Mouse (Mus musculus): ENCODE results near the gene Rai1. TPM values are rescaled to one million over a fixed set of nuclear protein-coding genes. Genes with fewer than 3 reads are reported as not detected.
A peak's percentile ranks its signal among the peaks of the same experiment; 100 is the strongest.

The Rai1 gene
- polyA plus RNA-seq, 1 experiment from 2014 or later, result 18.2 TPM

GRCm38 (mm10) chr11:60197998-60198619 is 93.3 kb downstream of the Rai1 start:
- Histone ChIP-seq H3K4me3 (no peak overlapping the region), H3K4me2 (no peak overlapping the region), H3K27me3 (replicated peaks) (no peaks in the 10 kb centered on the region), H3K4me1 (peaks cover 26% of the 10 kb centered on the region), H3K9ac (no peak overlapping the region), H3K36me3 (peaks cover 99% of the 10 kb centered on the region), H3K9me3 (peaks cover 7% of the 10 kb centered on the region; the same call in 1 of the 2 replicates), H3K27ac (replicated peaks) (0 out of 2 replicates have a peak overlapping the region, but pooled peaks have one; percentile 14)
- WGBS, result 77% methylated on average over 24 of the region's 24 CpGs
- ATAC-seq (ENCODE audit: extremely low read depth, insufficient number of reproducible peaks, low FRiP score, low TSS enrichment), result no peak

DNA sequence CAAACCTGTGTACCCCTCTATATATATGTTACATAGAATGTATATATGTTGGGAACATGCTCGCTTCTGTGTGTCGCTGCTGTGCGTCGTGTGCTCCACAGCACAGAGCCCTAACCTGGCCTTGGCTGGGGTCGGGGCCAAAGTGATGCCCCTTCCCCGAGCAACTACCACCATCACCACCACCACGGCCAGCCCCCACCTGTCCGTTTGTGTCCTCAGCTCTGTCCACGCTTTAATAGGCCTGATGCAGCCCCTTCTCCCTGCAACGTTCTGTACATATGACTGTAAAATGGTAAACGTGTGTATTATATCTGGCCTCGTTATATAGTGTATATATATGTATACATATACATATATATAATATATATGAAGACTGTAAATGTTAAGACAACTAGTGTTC is 93.8 kb downstream of the Rai1 start:
- Histone ChIP-seq H3K4me1 (peaks cover 21% of the 10 kb centered on the region), H3K9me3 (peaks cover 7% of the 10 kb centered on the region; the same call in 1 of the 2 replicates), H3K36me3 (peaks cover 99% of the 10 kb centered on the region), H3K27ac (replicated peaks) (no peak overlapping the region), H3K27me3 (replicated peaks) (no peaks in the 10 kb centered on the region), H3K9ac (no peak overlapping the region), H3K4me2 (no peak overlapping the region), H3K4me3 (no peak overlapping the region)
- no peak for ATAC-seq (ENCODE audit: extremely low read depth, insufficient number of reproducible peaks, low FRiP score, low TSS enrichment)
- 86% methylated on average over 12 of the region's 12 CpGs for WGBS

GRCm38 (mm10) chr11:60199702-60200184 is 94.9 kb downstream of the Rai1 start:
- Histone ChIP-seq H3K9ac (peak overlapping the region; percentile 55), H3K27ac (replicated peaks) (peak overlapping the region; percentile 36; the same call in 1 of the 2 replicates), H3K27me3 (replicated peaks) (no peaks in the 10 kb centered on the region), H3K36me3 (peaks cover 99% of the 10 kb centered on the region), H3K4me3 (no peak overlapping the region), H3K4me1 (peaks cover 20% of the 10 kb centered on the region), H3K9me3 (peaks cover 4% of the 10 kb centered on the region; the same call in 1 of the 2 replicates), H3K4me2 (no peak overlapping the region)
- 13% methylated on average over 18 of the region's 18 CpGs for WGBS
- ATAC-seq (ENCODE audit: extremely low read depth, insufficient number of reproducible peaks, low FRiP score, low TSS enrichment), result peak; percentile 18; the same call in 1 of the 2 replicates

DNA sequence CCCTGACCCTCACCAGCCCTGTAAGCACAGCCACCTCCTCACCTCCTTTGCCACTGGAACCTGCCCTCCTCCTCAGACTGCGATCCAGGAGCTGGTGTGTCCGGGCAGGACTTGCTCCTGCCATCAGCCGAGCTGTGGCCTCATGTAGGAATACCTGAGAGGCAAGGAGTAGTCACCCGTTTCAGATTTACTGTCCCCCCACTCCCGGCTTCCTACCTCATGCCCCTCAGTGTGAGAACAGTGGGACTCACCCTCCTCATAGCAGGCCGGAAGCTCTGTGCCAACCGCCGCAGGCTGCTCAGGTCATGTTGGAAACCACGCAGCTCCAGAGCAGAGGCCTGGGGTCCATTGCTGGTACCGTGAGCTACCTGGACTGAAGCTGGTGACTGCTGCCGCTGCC is 95.6 kb downstream of the Rai1 start:
- no peaks in the 10 kb centered on the region for H3K9me3 ChIP-seq
- no peaks in the 10 kb centered on the region for H3K27me3 ChIP-seq (replicated peaks)
- 87% methylated on average over 11 of the region's 11 CpGs for WGBS
- H3K9ac ChIP-seq, result peak overlapping the region; percentile 55; the same call in 1 of the 2 replicates
- no peak for ATAC-seq (ENCODE audit: extremely low read depth, insufficient number of reproducible peaks, low FRiP score, low TSS enrichment)
- no peak overlapping the region for H3K4me3 ChIP-seq
- H3K4me2 ChIP-seq, result no peak overlapping the region
- H3K36me3 ChIP-seq, result peaks cover 99% of the 10 kb centered on the region
- H3K4me1 ChIP-seq, result peaks cover 24% of the 10 kb centered on the region
- H3K27ac ChIP-seq (replicated peaks), result peak overlapping the region; percentile 36; the same call in 1 of the 2 replicates

DNA sequence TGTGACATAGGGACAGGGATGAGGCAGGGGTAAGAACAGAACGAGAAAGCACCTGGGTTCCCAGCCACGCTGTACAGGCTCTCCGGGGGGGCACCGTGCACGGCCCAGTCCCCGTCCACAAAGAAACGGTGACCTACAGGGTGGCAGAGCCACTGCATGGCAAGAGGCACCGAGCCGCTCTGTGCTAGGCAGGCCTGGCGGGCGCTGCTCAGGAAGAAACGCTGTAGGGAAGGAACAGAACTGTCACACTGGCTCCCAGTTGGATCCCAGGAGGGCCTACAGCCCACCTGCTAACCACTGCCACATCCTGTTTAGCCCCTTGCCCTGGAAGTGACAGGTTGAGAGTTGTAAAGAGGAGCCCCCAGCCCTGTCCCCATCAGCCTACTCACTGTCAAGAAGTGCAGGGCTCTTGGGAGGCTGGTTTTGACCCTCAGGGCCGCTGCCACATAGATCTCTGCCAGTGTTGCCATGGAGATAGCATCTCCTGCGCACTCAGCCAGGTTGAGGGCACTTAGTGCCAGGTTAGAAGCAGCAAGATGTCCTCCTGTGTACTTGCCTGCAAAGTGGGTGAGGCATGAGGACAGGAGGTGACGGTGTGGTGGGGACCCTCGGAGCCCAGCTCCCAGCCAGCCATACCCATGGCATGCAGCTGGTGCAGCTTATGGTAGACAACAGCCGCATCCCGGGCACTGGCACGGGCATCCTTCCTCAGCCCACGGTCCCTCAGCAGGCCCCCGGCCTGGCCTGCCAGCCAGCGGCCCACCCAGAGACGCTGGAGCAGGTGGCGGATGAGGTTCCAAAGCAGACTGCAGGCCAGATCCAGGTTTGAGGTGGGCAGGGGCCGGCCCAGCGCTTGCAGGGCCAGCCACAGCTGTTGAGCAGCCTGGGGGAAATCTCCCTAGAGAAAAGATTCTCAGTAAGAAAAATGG is 98.2 kb downstream of the Rai1 start:
- no peaks in the 10 kb centered on the region for H3K27me3 ChIP-seq (replicated peaks)
- no peak overlapping the region for H3K27ac ChIP-seq (replicated peaks)
- WGBS, result 90% methylated on average over 26 of the region's 26 CpGs
- H3K4me1 ChIP-seq, result peaks cover 40% of the 10 kb centered on the region
- H3K9ac ChIP-seq, result no peak overlapping the region
- no peak overlapping the region for H3K4me3 ChIP-seq
- H3K9me3 ChIP-seq, result no peaks in the 10 kb centered on the region
- peaks cover 96% of the 10 kb centered on the region for H3K36me3 ChIP-seq
- no peak overlapping the region for H3K4me2 ChIP-seq
- ATAC-seq (ENCODE audit: extremely low read depth, insufficient number of reproducible peaks, low FRiP score, low TSS enrichment), result no peak

DNA sequence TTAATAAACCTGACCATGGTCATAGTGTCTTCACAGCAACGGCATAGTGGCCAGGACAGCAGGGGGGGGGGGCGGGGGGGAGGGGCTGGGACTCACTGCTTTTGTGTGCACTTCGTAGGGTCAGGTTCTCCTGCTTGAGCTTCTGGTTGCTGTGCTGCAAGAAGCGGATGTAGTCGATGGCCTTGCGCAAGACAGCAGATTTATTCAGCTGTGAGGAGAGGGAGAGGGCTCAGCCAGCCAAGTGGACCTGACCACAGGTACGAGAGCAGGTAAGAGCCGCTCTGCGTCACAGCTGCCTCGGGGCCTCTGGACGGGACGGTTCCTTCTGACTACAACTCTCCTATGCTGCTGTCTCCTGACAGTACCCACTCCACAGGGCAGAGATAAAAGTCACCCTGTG is 100.2 kb downstream of the Rai1 start:
- Histone ChIP-seq H3K4me1 (peaks cover 57% of the 10 kb centered on the region), H3K27me3 (replicated peaks) (no peaks in the 10 kb centered on the region), H3K27ac (replicated peaks) (no peak overlapping the region), H3K9me3 (no peaks in the 10 kb centered on the region), H3K9ac (no peak overlapping the region), H3K36me3 (peaks cover 76% of the 10 kb centered on the region), H3K4me2 (no peak overlapping the region), H3K4me3 (no peak overlapping the region)
- ATAC-seq (ENCODE audit: extremely low read depth, insufficient number of reproducible peaks, low FRiP score, low TSS enrichment), result no peak
- WGBS, result 84% methylated on average over 12 of the region's 12 CpGs

DNA sequence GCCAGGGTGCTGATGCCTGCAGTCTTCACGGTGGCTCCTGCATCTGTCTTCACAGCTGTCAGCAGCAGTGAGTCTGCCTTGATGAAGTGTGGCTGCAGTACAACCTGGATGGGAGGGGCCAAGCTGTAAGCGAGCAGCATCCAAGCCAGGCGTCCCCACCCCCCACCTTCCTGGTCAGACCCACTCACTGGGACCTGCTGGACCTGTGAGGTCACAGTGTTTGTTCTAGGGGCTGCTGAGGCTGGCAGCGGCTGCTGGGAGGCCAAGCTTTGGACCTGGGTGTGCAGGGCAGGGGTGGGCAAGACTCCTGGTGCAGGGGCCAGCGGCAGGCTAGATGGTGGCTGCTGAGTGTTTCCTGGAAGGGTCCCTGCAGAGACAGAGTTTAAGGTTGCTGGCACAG is 101.4 kb downstream of the Rai1 start:
- no peak for ATAC-seq (ENCODE audit: extremely low read depth, insufficient number of reproducible peaks, low FRiP score, low TSS enrichment)
- Histone ChIP-seq H3K27me3 (replicated peaks) (no peaks in the 10 kb centered on the region), H3K9ac (peak overlapping the region; percentile 82; the same call in 1 of the 2 replicates), H3K9me3 (no peaks in the 10 kb centered on the region), H3K4me3 (no peak overlapping the region), H3K27ac (replicated peaks) (no peak overlapping the region), H3K4me2 (no peak overlapping the region), H3K4me1 (peaks cover 61% of the 10 kb centered on the region), H3K36me3 (peaks cover 64% of the 10 kb centered on the region)
- 62% methylated on average over 5 of the region's 5 CpGs for WGBS

GRCm38 (mm10) chr11:60208201-60208600 is 103.4 kb downstream of the Rai1 start:
- Histone ChIP-seq H3K4me3 (peak overlapping the region; percentile 62), H3K9me3 (no peaks in the 10 kb centered on the region), H3K36me3 (peaks cover 45% of the 10 kb centered on the region), H3K4me1 (peaks cover 81% of the 10 kb centered on the region), H3K9ac (peak overlapping the region; percentile 82), H3K27ac (replicated peaks) (peak overlapping the region; percentile 82), H3K4me2 (peak overlapping the region; percentile 91), H3K27me3 (replicated peaks) (no peaks in the 10 kb centered on the region)
- ATAC-seq (ENCODE audit: extremely low read depth, insufficient number of reproducible peaks, low FRiP score, low TSS enrichment), result no peak
- 59% methylated on average over 6 of the region's 6 CpGs for WGBS

DNA sequence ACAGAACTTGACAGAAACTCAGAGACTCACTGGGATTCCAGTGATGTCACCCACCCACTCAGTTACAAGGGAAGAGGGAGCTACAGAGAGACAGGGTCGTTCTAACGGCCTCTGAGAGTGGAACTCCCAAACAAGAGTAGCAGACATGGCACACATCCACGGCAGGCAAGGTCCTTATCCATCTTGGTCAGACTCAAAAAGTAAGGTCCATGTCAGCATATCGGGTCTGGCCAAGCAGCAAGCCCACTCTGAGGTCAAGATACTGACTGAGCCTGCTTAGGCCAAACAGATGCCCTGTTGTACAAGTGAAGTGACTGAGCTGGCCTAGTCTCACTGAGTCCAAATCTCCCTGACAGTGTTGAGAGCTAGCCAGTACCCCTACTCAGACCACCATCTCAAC is 103.9 kb downstream of the Rai1 start:
- Histone ChIP-seq H3K4me2 (peak overlapping the region; percentile 91), H3K27ac (replicated peaks) (peak overlapping the region; percentile 82), H3K4me1 (peaks cover 86% of the 10 kb centered on the region), H3K36me3 (peaks cover 39% of the 10 kb centered on the region), H3K9me3 (no peaks in the 10 kb centered on the region), H3K27me3 (replicated peaks) (no peaks in the 10 kb centered on the region), H3K4me3 (peak overlapping the region; percentile 62), H3K9ac (peak overlapping the region; percentile 82)
- 42% methylated on average over 4 of the region's 4 CpGs for WGBS
- no peak for ATAC-seq (ENCODE audit: extremely low read depth, insufficient number of reproducible peaks, low FRiP score, low TSS enrichment)

GRCm38 (mm10) chr11:60209217-60209932 is 104.6 kb downstream of the Rai1 start:
- H3K9me3 ChIP-seq, result no peaks in the 10 kb centered on the region
- WGBS, result 37% methylated on average over 7 of the region's 7 CpGs
- peaks cover 33% of the 10 kb centered on the region for H3K36me3 ChIP-seq
- no peaks in the 10 kb centered on the region for H3K27me3 ChIP-seq (replicated peaks)
- H3K4me2 ChIP-seq, result peak overlapping the region; percentile 91
- peak overlapping the region; percentile 62 for H3K4me3 ChIP-seq
- H3K4me1 ChIP-seq, result peaks cover 86% of the 10 kb centered on the region
- peak overlapping the region; percentile 82 for H3K27ac ChIP-seq (replicated peaks)
- H3K9ac ChIP-seq, result peak overlapping the region; percentile 82
- ATAC-seq (ENCODE audit: extremely low read depth, insufficient number of reproducible peaks, low FRiP score, low TSS enrichment), result peak; percentile 45; the same call in 1 of the 2 replicates

DNA sequence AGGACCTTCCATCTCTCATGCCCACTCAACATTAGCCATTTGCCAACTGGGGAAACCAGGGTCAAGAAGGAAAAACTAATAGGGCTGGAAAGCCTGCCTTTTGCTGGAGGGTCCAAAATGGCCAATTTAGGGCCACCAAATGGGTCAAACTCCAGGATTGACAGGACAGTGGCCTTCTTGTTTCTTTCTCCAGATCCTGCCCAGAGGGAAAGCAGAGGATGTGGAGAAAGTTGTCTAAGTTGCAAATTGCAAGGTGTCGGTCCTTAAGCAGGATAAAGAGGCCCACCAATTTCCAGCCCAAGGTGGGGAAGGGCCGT is 105.1 kb downstream of the Rai1 start:
- WGBS, result 2% methylated on average over 2 of the region's 2 CpGs
- peaks cover 86% of the 10 kb centered on the region for H3K4me1 ChIP-seq
- no peak for ATAC-seq (ENCODE audit: extremely low read depth, insufficient number of reproducible peaks, low FRiP score, low TSS enrichment)

More for the DNA sequence above, 105.1 kb downstream of the Rai1 start:
- H3K9ac ChIP-seq, result peak overlapping the region; percentile 82
- peak overlapping the region; percentile 62 for H3K4me3 ChIP-seq
- peak overlapping the region; percentile 91 for H3K4me2 ChIP-seq
- H3K27ac ChIP-seq (replicated peaks), result peak overlapping the region; percentile 82
- no peaks in the 10 kb centered on the region for H3K9me3 ChIP-seq
- no peaks in the 10 kb centered on the region for H3K27me3 ChIP-seq (replicated peaks)
- peaks cover 28% of the 10 kb centered on the region for H3K36me3 ChIP-seq
